Comparison of ENCODE assay signal across 8 mouse cellular contexts in genomic region chr2:116065057-116065456, GRCm38 (mm10). TPM values are rescaled to one million over a fixed set of nuclear protein-coding genes. Genes with fewer than 3 reads are reported as not detected.
A peak's percentile ranks its signal among the peaks of the same experiment; 100 is the strongest.
DNase-seq lines count a peak whose midpoint lies in the region; ATAC-seq and TF ChIP-seq lines count a peak whose summit lies in the region.

No protein-coding gene starts in this region.

- peak overlapping the region; percentile 98 for H3K27ac ChIP-seq in forebrain, embryonic 13.5 days
- H3K27ac ChIP-seq in midbrain, postnatal 0 days (ENCODE audit: low read depth, low read length), result peak overlapping the region; percentile 84

- peak; percentile 30 for DNase-seq in 3134 (ENCODE audit: extremely low read depth, insufficient read length, low spot score)
- DNase-seq in NIH3T3 (ENCODE audit: low read depth), result peak; percentile 84
- DNase-seq in kidney, postnatal 10 days, result peak; percentile 70
- DNase-seq in midbrain, postnatal 0 days (ENCODE audit: low spot score), result no peak
- DNase-seq in thymus, postnatal 10 days (ENCODE audit: low spot score in 2 of 2), result no peak
- no peak for DNase-seq in thymus, postnatal 25 days
- DNase-seq in natural killer cell, adult 2 months (ENCODE audit: low spot score in 2 of 2), result no peak

- under 1% methylated on average over 10 of the region's 10 CpGs for WGBS in forebrain, embryonic 13.5 days
- WGBS in midbrain, postnatal 0 days, result under 1% methylated on average over 10 of the region's 10 CpGs

- TF ChIP-seq CTCF in midbrain, postnatal 0 days (IDR thresholded peaks at IDR 0.05), result no peak

- peaks cover 11% of the 10 kb centered on the region; the same call in 1 of the 2 replicates for H3K36me3 ChIP-seq in forebrain, embryonic 13.5 days (ENCODE audit: poor library complexity, severe bottlenecking)
- H3K36me3 ChIP-seq in midbrain, postnatal 0 days (ENCODE audit: insufficient read depth, low read length), result no peaks in the 10 kb centered on the region

- peak overlapping the region; percentile 91 for H3K4me3 ChIP-seq in forebrain, embryonic 13.5 days
- peak overlapping the region; percentile 56 for H3K4me3 ChIP-seq in midbrain, postnatal 0 days (ENCODE audit: low read depth, low read length)

- H3K9me3 ChIP-seq in forebrain, embryonic 13.5 days (replicated peaks), result no peaks in the 10 kb centered on the region
- no peaks in the 10 kb centered on the region for H3K9me3 ChIP-seq in midbrain, postnatal 0 days (ENCODE audit: low read length)

- no peak for ATAC-seq in forebrain, embryonic 13.5 days
- no peak for ATAC-seq in midbrain, postnatal 0 days (ENCODE audit: low FRiP score)

- peak overlapping the region; percentile 86 for H3K4me2 ChIP-seq in forebrain, embryonic 13.5 days
- H3K4me2 ChIP-seq in midbrain, postnatal 0 days (ENCODE audit: low read depth, low read length, poor library complexity, severe bottlenecking), result peak overlapping the region; percentile 74

- peaks cover 16% of the 10 kb centered on the region for H3K4me1 ChIP-seq in forebrain, embryonic 13.5 days
- no peaks in the 10 kb centered on the region for H3K4me1 ChIP-seq in midbrain, postnatal 0 days (ENCODE audit: insufficient read depth, low read length)

- peak overlapping the region; percentile 100 for H3K9ac ChIP-seq in forebrain, embryonic 13.5 days
- peak overlapping the region; percentile 68 for H3K9ac ChIP-seq in midbrain, postnatal 0 days (replicated peaks; ENCODE audit: low read length, poor library complexity, severe bottlenecking)

- no peaks in the 10 kb centered on the region for H3K27me3 ChIP-seq in forebrain, embryonic 13.5 days
- peaks cover 4% of the 10 kb centered on the region; the same call in 1 of the 2 replicates for H3K27me3 ChIP-seq in midbrain, postnatal 0 days (ENCODE audit: insufficient read depth, low read length)

RNA-seq across cellular contexts. Expression of gene Meis2, which starts 0.6 kb away (rescaled TPM):
- polyA plus RNA-seq in forebrain, embryonic 13.5 days (2015; fragmentation: Nextera tagmentation; extraction: Ambion mirVana), result 128 and 130 TPM in 2 replicates
- total RNA-seq in midbrain, postnatal 0 days (2014; rRNA removed), result 121 and 147 TPM in 2 replicates
- polyA plus RNA-seq in midbrain, postnatal 0 days (2015; fragmentation: Nextera tagmentation; extraction: Ambion mirVana), result 52.1 and 58.3 TPM in 2 replicates

Comparison
In these comparisons a context has a peak if more than half of its experiments do, and no peak if none do; other contexts are left out.
1. DNase-seq: peak in 3134 (single experiment), NIH3T3 (single experiment) and kidney, postnatal 10 days (single experiment); none in midbrain, postnatal 0 days (single experiment), thymus, postnatal 10 days (0 of 2), thymus, postnatal 25 days (single experiment) and natural killer cell, adult 2 months (0 of 2).